Mouse (Mus musculus): ENCODE data around the gene Snph. TPM values are rescaled to one million over a fixed set of nuclear protein-coding genes. Genes with fewer than 3 reads are reported as not detected.

Snph gene
- polyA plus RNA-seq, 1 experiment from 2014 or later, result 0.36 TPM

- TF ChIP-seq CTCF (IDR thresholded peaks at IDR 0.05; ENCODE audit: low read depth), result no peak
- H3K4me1 ChIP-seq (ENCODE audit: insufficient read depth), result no peaks in the 10 kb centered on the region
- no peaks in the 10 kb centered on the region for H3K9me3 ChIP-seq (ENCODE audit: low read depth, low read length)
- DNase-seq (no peak), ATAC-seq (ENCODE audit: insufficient read depth) (no peak)
- no peak overlapping the region for H3K9ac ChIP-seq
- H3K27me3 ChIP-seq (ENCODE audit: insufficient read depth, low read length), result no peaks in the 10 kb centered on the region
- H3K4me3 ChIP-seq (ENCODE audit: low read depth, low read length), result no peak overlapping the region
- peaks cover 21% of the 10 kb centered on the region for H3K36me3 ChIP-seq (ENCODE audit: insufficient read depth)
- H3K4me2 ChIP-seq, result no peak overlapping the region
- H3K27ac ChIP-seq (ENCODE audit: low read depth), result no peak overlapping the region
- 77% methylated on average over 6 of the region's 6 CpGs for WGBS
Measured at GRCm38 (mm10) chr2:151566856-151567255, 65.5 kb downstream of the Snph start.

- TF ChIP-seq CTCF (IDR thresholded peaks at IDR 0.05; ENCODE audit: low read depth), result no peak
- Histone ChIP-seq H3K9me3 (ENCODE audit: low read depth, low read length) (no peaks in the 10 kb centered on the region), H3K9ac (no peak overlapping the region), H3K4me2 (no peak overlapping the region), H3K4me3 (ENCODE audit: low read depth, low read length) (no peak overlapping the region), H3K4me1 (ENCODE audit: insufficient read depth) (no peaks in the 10 kb centered on the region), H3K27ac (ENCODE audit: low read depth) (no peak overlapping the region), H3K36me3 (ENCODE audit: insufficient read depth) (peaks cover 38% of the 10 kb centered on the region), H3K27me3 (ENCODE audit: insufficient read depth, low read length) (no peaks in the 10 kb centered on the region)
- WGBS, result 51% methylated on average over 3 of the region's 3 CpGs
- DNase-seq (no peak), ATAC-seq (ENCODE audit: insufficient read depth) (no peak)
Measured at GRCm38 (mm10) chr2:151564986-151565385, 67.4 kb downstream of the Snph start.

DNA sequence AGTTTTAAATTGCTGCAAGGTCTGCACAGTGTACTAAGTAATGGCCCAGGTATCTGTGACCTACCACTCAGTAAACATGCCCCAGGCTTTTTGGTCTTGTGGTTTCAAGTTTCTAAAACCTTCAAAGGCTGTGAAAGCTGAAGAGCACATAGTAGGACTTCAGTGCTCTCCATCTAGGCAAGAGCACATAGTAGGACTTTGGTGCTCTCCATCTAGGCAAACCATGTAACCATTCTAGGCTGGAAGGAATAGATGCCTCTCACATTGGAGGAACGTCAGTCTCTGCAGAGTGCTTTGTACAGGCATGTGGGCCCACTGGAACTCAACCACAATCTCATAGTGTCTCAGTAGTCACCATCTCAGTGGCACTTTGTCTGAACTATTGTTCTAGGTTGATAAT, 68.4 kb downstream of the Snph start:
- DNase-seq (no peak), ATAC-seq (ENCODE audit: insufficient read depth) (no peak)
- TF ChIP-seq CTCF (IDR thresholded peaks at IDR 0.05; ENCODE audit: low read depth), result no peak
- H3K9ac ChIP-seq, result no peak overlapping the region
- no peaks in the 10 kb centered on the region for H3K27me3 ChIP-seq (ENCODE audit: insufficient read depth, low read length)
- WGBS, result 67% methylated on average over 1 of the region's 1 CpGs
- H3K4me3 ChIP-seq (ENCODE audit: low read depth, low read length), result no peak overlapping the region
- H3K36me3 ChIP-seq (ENCODE audit: insufficient read depth), result peaks cover 48% of the 10 kb centered on the region
- no peaks in the 10 kb centered on the region for H3K4me1 ChIP-seq (ENCODE audit: insufficient read depth)
- no peak overlapping the region for H3K27ac ChIP-seq (ENCODE audit: low read depth)
- no peak overlapping the region for H3K4me2 ChIP-seq
- no peaks in the 10 kb centered on the region for H3K9me3 ChIP-seq (ENCODE audit: low read depth, low read length)

GRCm38 (mm10) chr2:151562930-151563921, 69.2 kb downstream of the Snph start:
- 81% methylated on average over 7 of the region's 7 CpGs for WGBS
- H3K9me3 ChIP-seq (ENCODE audit: low read depth, low read length), result no peaks in the 10 kb centered on the region
- H3K4me3 ChIP-seq (ENCODE audit: low read depth, low read length), result no peak overlapping the region
- H3K36me3 ChIP-seq (ENCODE audit: insufficient read depth), result peaks cover 56% of the 10 kb centered on the region
- no peak for DNase-seq
- H3K9ac ChIP-seq, result no peak overlapping the region
- H3K4me2 ChIP-seq, result no peak overlapping the region
- no peaks in the 10 kb centered on the region for H3K27me3 ChIP-seq (ENCODE audit: insufficient read depth, low read length)
- no peak; the same call in 1 of the 2 replicates for ATAC-seq (ENCODE audit: insufficient read depth)
- H3K27ac ChIP-seq (ENCODE audit: low read depth), result no peak overlapping the region
- TF ChIP-seq CTCF (IDR thresholded peaks at IDR 0.05; ENCODE audit: low read depth), result no peak
- H3K4me1 ChIP-seq (ENCODE audit: insufficient read depth), result no peaks in the 10 kb centered on the region

DNA sequence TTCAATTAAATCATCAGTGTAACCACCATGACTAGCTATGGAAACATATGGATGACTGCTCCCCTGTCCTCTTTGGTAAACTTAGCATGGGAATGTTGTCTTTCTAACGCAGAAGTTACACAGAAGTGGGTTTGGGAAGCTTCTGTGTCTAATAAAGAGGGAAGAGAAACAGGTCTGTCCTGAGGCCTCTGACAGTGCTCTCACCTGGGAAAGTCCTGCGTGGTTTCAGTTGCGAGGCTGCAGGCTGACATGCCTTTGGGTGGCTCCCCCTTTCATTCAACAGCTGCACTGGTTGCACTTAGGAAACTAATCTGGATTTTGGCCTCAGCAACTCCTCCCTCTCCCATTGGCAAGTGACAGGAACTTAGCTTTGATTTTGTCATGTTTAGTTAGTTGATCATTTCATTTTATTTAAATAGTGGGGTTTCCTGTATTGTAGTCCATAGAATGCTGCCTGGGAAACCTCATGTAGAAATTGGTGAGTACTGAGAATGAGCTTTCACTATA, 82.7 kb downstream of the Snph start:
- peaks cover 90% of the 10 kb centered on the region for H3K36me3 ChIP-seq (ENCODE audit: insufficient read depth)
- H3K4me3 ChIP-seq (ENCODE audit: low read depth, low read length), result no peak overlapping the region
- no peaks in the 10 kb centered on the region for H3K27me3 ChIP-seq (ENCODE audit: insufficient read depth, low read length)
- 96% methylated on average over 3 of the region's 3 CpGs for WGBS
- no peak for ATAC-seq (ENCODE audit: insufficient read depth)
- no peaks in the 10 kb centered on the region for H3K9me3 ChIP-seq (ENCODE audit: low read depth, low read length)
- no peak for DNase-seq
- peaks cover 4% of the 10 kb centered on the region for H3K4me1 ChIP-seq (ENCODE audit: insufficient read depth)
- no peak overlapping the region for H3K9ac ChIP-seq
- H3K4me2 ChIP-seq, result no peak overlapping the region
- H3K27ac ChIP-seq (ENCODE audit: low read depth), result no peak overlapping the region
- no peak for TF ChIP-seq CTCF (IDR thresholded peaks at IDR 0.05; ENCODE audit: low read depth)

DNA sequence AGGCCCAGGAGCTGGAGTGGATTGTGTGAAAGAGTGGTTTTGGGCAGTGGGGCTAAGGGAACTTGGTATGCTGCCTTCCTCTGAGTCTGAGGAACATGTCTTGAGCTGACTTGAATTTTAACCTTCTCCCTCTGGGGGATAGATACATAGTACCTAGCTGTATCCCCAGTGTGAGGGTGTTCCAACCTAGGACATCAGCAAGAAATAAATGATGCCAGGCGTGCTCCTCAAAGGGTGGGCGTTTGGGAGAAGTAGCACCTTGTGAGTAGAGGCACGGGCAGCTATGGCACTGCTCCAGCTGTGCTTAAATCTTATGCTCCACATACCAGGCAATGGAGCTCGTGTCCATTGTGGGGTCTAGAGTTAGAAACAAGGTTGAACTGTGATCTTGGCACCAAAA, 85.8 kb downstream of the Snph start:
- TF ChIP-seq CTCF (IDR thresholded peaks at IDR 0.05; ENCODE audit: low read depth), result no peak
- H3K36me3 ChIP-seq (ENCODE audit: insufficient read depth), result peaks cover 70% of the 10 kb centered on the region
- H3K4me3 ChIP-seq (ENCODE audit: low read depth, low read length), result no peak overlapping the region
- no peak for ATAC-seq (ENCODE audit: insufficient read depth)
- WGBS, result 84% methylated on average over 4 of the region's 4 CpGs
- H3K27ac ChIP-seq (ENCODE audit: low read depth), result no peak overlapping the region
- no peaks in the 10 kb centered on the region for H3K27me3 ChIP-seq (ENCODE audit: insufficient read depth, low read length)
- no peaks in the 10 kb centered on the region for H3K9me3 ChIP-seq (ENCODE audit: low read depth, low read length)
- H3K4me2 ChIP-seq, result no peak overlapping the region
- H3K9ac ChIP-seq, result no peak overlapping the region
- H3K4me1 ChIP-seq (ENCODE audit: insufficient read depth), result peaks cover 7% of the 10 kb centered on the region
- no peak for DNase-seq

- Histone ChIP-seq H3K27ac (ENCODE audit: low read depth) (no peak overlapping the region), H3K4me3 (ENCODE audit: low read depth, low read length) (peak overlapping the region; percentile 94), H3K36me3 (ENCODE audit: insufficient read depth) (peaks cover 53% of the 10 kb centered on the region), H3K4me1 (ENCODE audit: insufficient read depth) (peaks cover 11% of the 10 kb centered on the region), H3K9ac (no peak overlapping the region), H3K27me3 (ENCODE audit: insufficient read depth, low read length) (no peaks in the 10 kb centered on the region), H3K4me2 (peak overlapping the region; percentile 72), H3K9me3 (ENCODE audit: low read depth, low read length) (no peaks in the 10 kb centered on the region)
- DNase-seq, result no peak
- no peak for TF ChIP-seq CTCF (IDR thresholded peaks at IDR 0.05; ENCODE audit: low read depth)
- ATAC-seq (ENCODE audit: insufficient read depth), result no peak
- WGBS, result 64% methylated on average over 6 of the region's 6 CpGs
Measured at GRCm38 (mm10) chr2:151544673-151545072, 87.7 kb downstream of the Snph start.

All from lung, embryonic 14.5 days (tissue).